Comparison of ENCODE assay signal across 10 mouse cellular contexts in genomic region chr19:7017541-7018457, GRCm38 (mm10). TPM values are rescaled to one million over a fixed set of nuclear protein-coding genes. Genes with fewer than 3 reads are reported as not detected.
DNase-seq lines count a peak whose midpoint lies in the region; ATAC-seq lines count a peak whose summit lies in the region.
"Had no signal": no experiment of that assay in that cellular context is flagged by ENCODE, and none has a peak within 500 bp of the region (broad histone marks: within the 10 kb centered on the region; RNA-seq: fewer than 3 reads in every experiment).

No protein-coding gene starts in this region.

- peak; percentile 88 for ATAC-seq in liver, embryonic 11.5 days (replicated peaks; ENCODE audit: low FRiP score)
- ATAC-seq: hindbrain, embryonic 16.5 days had no signal

- H3K4me2 ChIP-seq in liver, embryonic 11.5 days: peak overlapping the region; percentile 75

- peak overlapping the region; percentile 61 for H3K4me3 ChIP-seq in liver, embryonic 11.5 days (ENCODE audit: low read depth, low read length)

- H3K9me3 ChIP-seq in liver, embryonic 11.5 days (ENCODE audit: control insufficient read depth, low read length): no peaks in the 10 kb centered on the region

- DNase-seq in adrenal gland, postnatal 10 days: peak; percentile 8
- DNase-seq in adrenal gland, postnatal 36 days: no peak
- DNase-seq in c-Kit-positive CD71-negative TER-119-negative erythroid progenitor cells, embryonic 14.5 days (ENCODE audit: low read depth): peak; percentile 70
- peak; percentile 66 for DNase-seq in liver, embryonic 11.5 days (ENCODE audit: low spot score)
- DNase-seq in spleen, postnatal 10 days (ENCODE audit: low spot score in 2 of 2): peak; percentile 48 to 75
- DNase-seq in cerebellum, adult 18-20 months: no peak
- DNase-seq in cerebellum, adult 11 months: no peak
- no peak for DNase-seq in embryo, embryonic 9.5 days (ENCODE audit: extremely low spot score)
- DNase-seq: cerebellum, adult 11-12 months had no signal

- peak overlapping the region; percentile 81 for H3K9ac ChIP-seq in liver, embryonic 11.5 days (ENCODE audit: low read depth, low read length)

- no peaks in the 10 kb centered on the region for H3K27me3 ChIP-seq in liver, embryonic 11.5 days (replicated peaks; ENCODE audit: control insufficient read depth, insufficient read depth, low read length)

- H3K27ac ChIP-seq in liver, embryonic 11.5 days (ENCODE audit: low read depth, low read length): peak overlapping the region; percentile 88

- H3K36me3 ChIP-seq in liver, embryonic 11.5 days (ENCODE audit: control insufficient read depth, insufficient read depth, low read length): peaks cover 39% of the 10 kb centered on the region

- 42% methylated on average over 12 of the region's 12 CpGs for WGBS in liver, embryonic 11.5 days

- peaks cover 20% of the 10 kb centered on the region for H3K4me1 ChIP-seq in liver, embryonic 11.5 days (replicated peaks; ENCODE audit: control insufficient read depth, insufficient read depth, low read length)

RNA-seq across cellular contexts. Expression of gene Fermt3, which starts 1.5 kb away (rescaled TPM):
- 10 to 100 TPM in 1 of 2 experiments, 1 to 10 TPM in 1; 9.8 to 10.1 TPM for total RNA-seq in adrenal gland, postnatal 10 days (2021)
- 1 to 10 TPM; 6.9 TPM for total RNA-seq in adrenal gland, postnatal 36 days (2021)
- 155 and 170 TPM in 2 replicates for polyA plus RNA-seq in liver, embryonic 11.5 days (2014; fragmentation: Nextera tagmentation; extraction: Ambion mirVana)

RNA-seq across cellular contexts. Expression of gene Trpt1, which starts 21.9 kb away (rescaled TPM):
- 10 to 100 TPM; 13.3 to 21.3 TPM for total RNA-seq in adrenal gland, postnatal 10 days (2021)
- total RNA-seq in adrenal gland, postnatal 36 days (2021): 10 to 100 TPM in 1 of 2 experiments, 1 to 10 TPM in 1; 8.2 to 16.8 TPM
- polyA plus RNA-seq in liver, embryonic 11.5 days (2014; fragmentation: Nextera tagmentation; extraction: Ambion mirVana): 3.9 and 4.9 TPM in 2 replicates

RNA-seq across cellular contexts. Expression of gene Nudt22, which starts 21.9 kb away (rescaled TPM):
- 10 to 100 TPM; 29.4 to 34.1 TPM for total RNA-seq in adrenal gland, postnatal 10 days (2021)
- 10 to 100 TPM; 39.0 to 42.4 TPM for total RNA-seq in adrenal gland, postnatal 36 days (2021)
- 15.9 and 16.9 TPM in 2 replicates for polyA plus RNA-seq in liver, embryonic 11.5 days (2014; fragmentation: Nextera tagmentation; extraction: Ambion mirVana)

RNA-seq across cellular contexts. Expression of gene Stip1, which starts 22.0 kb away (rescaled TPM):
- 100 to 1,000 TPM; 101 to 107 TPM for total RNA-seq in adrenal gland, postnatal 10 days (2021)
- 100 to 1,000 TPM; 149 to 281 TPM for total RNA-seq in adrenal gland, postnatal 36 days (2021)
- 356 and 387 TPM in 2 replicates for polyA plus RNA-seq in liver, embryonic 11.5 days (2014; fragmentation: Nextera tagmentation; extraction: Ambion mirVana)

RNA-seq across cellular contexts. Expression of gene Dnajc4, which starts 25.4 kb away (rescaled TPM):
- 10 to 100 TPM; 46.0 to 58.5 TPM for total RNA-seq in adrenal gland, postnatal 10 days (2021)
- total RNA-seq in adrenal gland, postnatal 36 days (2021): 10 to 100 TPM; 38.5 to 46.1 TPM
- 14.0 and 14.7 TPM in 2 replicates for polyA plus RNA-seq in liver, embryonic 11.5 days (2014; fragmentation: Nextera tagmentation; extraction: Ambion mirVana)

Comparison
In these comparisons a context has a peak if more than half of its experiments do, and no peak if none do; other contexts are left out.
1. DNase-seq: peak in adrenal gland, postnatal 10 days (single experiment), c-Kit-positive CD71-negative TER-119-negative erythroid progenitor cells, embryonic 14.5 days (single experiment), liver, embryonic 11.5 days (single experiment) and spleen, postnatal 10 days (2 of 2); none in adrenal gland, postnatal 36 days (0 of 2), cerebellum, adult 18-20 months (0 of 2), cerebellum, adult 11 months (single experiment) and embryo, embryonic 9.5 days (single experiment).